In the genomic region with DNA sequence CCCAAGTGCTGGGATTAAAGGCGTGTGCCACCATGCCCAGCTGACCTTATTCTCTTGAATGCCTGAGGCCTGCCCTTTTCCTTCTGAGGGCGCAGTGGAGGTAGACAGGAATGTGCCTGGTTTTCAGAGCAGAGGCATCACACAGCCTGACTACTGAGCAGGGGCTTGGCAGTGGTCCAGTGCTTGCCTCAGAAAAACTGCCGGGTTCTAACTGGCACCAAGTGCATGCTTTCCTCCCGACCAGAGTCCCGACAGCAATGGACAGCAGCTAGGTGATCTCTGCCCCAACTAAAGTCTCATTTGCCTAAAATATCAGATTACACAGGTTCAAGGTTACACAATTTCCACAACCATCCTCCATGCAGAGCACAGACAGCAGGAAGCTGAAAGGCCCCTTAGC, we compare ENCODE assay signal across 10 mouse cellular contexts. TPM values are rescaled to one million over a fixed set of nuclear protein-coding genes. Genes with fewer than 3 reads are reported as not detected.
DNase-seq lines count a peak whose midpoint lies in the region; ATAC-seq and TF ChIP-seq lines count a peak whose summit lies in the region.
"Had no signal": no experiment of that assay in that cellular context is flagged by ENCODE, and none has a peak within 500 bp of the region (broad histone marks: within the 10 kb centered on the region; RNA-seq: fewer than 3 reads in every experiment).

No protein-coding gene starts in this region.

- no peaks in the 10 kb centered on the region for H3K4me1 ChIP-seq in embryonic facial prominence, embryonic 14.5 days (ENCODE audit: control insufficient read depth, insufficient read depth, low read length)
- H3K4me1 ChIP-seq in embryonic facial prominence, embryonic 10.5 days, result no peaks in the 10 kb centered on the region
- H3K4me1 ChIP-seq in intestine, postnatal 0 days (replicated peaks; ENCODE audit: control insufficient read depth, insufficient read depth, low read length), result no peaks in the 10 kb centered on the region

- H3K9me3 ChIP-seq in embryonic facial prominence, embryonic 14.5 days (ENCODE audit: control insufficient read depth, low read length), result no peaks in the 10 kb centered on the region
- H3K9me3 ChIP-seq in embryonic facial prominence, embryonic 10.5 days, result no peaks in the 10 kb centered on the region
- no peaks in the 10 kb centered on the region for H3K9me3 ChIP-seq in intestine, postnatal 0 days (ENCODE audit: control insufficient read depth)

- H3K4me3 ChIP-seq in embryonic facial prominence, embryonic 14.5 days (ENCODE audit: low read depth, low read length), result no peak overlapping the region
- H3K4me3 ChIP-seq in embryonic facial prominence, embryonic 10.5 days, result no peak overlapping the region
- H3K4me3 ChIP-seq in intestine, postnatal 0 days (ENCODE audit: low read depth, low read length), result no peak overlapping the region

- DNase-seq in embryonic facial prominence, embryonic 14.5 days (ENCODE audit: low spot score), result peak; percentile 11
- no peak for DNase-seq in embryonic facial prominence, embryonic 10.5 days (ENCODE audit: low spot score)
- peak; percentile 41 for DNase-seq in ovary, postnatal 36 days (ENCODE audit: low spot score)
- DNase-seq in ovary, postnatal 14 days (ENCODE audit: low spot score), result no peak
- DNase-seq in layer of hippocampus, adult 8-10 months (ENCODE audit: low spot score in 2 of 2), result peak; percentile 34 to 47
- DNase-seq in spleen, adult 18-20 months, result no peak
- no peak for DNase-seq in lung, postnatal 25 days (ENCODE audit: low spot score)
- DNase-seq: thymus, postnatal 4 days had no signal

- peak overlapping the region; percentile 42; the same call in 1 of the 2 replicates for H3K9ac ChIP-seq in embryonic facial prominence, embryonic 14.5 days (ENCODE audit: low read depth, low read length)
- no peak overlapping the region for H3K9ac ChIP-seq in intestine, postnatal 0 days (ENCODE audit: low read depth, low read length)

- ATAC-seq in embryonic facial prominence, embryonic 14.5 days (ENCODE audit: low read depth), result no peak; the same call in 1 of the 2 replicates
- no peak for ATAC-seq in intestine, postnatal 0 days

- WGBS in embryonic facial prominence, embryonic 14.5 days, result 53% methylated on average over 5 of the region's 5 CpGs
- 81% methylated on average over 5 of the region's 5 CpGs for WGBS in embryonic facial prominence, embryonic 10.5 days
- 59% methylated on average over 5 of the region's 5 CpGs for WGBS in intestine, postnatal 0 days

- no peak for TF ChIP-seq CTCF in intestine, postnatal 0 days (IDR thresholded peaks at IDR 0.05; ENCODE audit: low read depth)

- H3K4me2 ChIP-seq in embryonic facial prominence, embryonic 14.5 days (ENCODE audit: low read depth, low read length), result no peak overlapping the region
- no peak overlapping the region for H3K4me2 ChIP-seq in intestine, postnatal 0 days (replicated peaks; ENCODE audit: low read depth)

- H3K27me3 ChIP-seq in embryonic facial prominence, embryonic 14.5 days (replicated peaks; ENCODE audit: control insufficient read depth, insufficient read depth, low read length), result no peaks in the 10 kb centered on the region
- no peaks in the 10 kb centered on the region for H3K27me3 ChIP-seq in embryonic facial prominence, embryonic 10.5 days (replicated peaks; ENCODE audit: low read depth, poor library complexity, severe bottlenecking)
- no peaks in the 10 kb centered on the region for H3K27me3 ChIP-seq in intestine, postnatal 0 days (replicated peaks; ENCODE audit: control insufficient read depth, insufficient read depth, low read length)

- H3K36me3 ChIP-seq in embryonic facial prominence, embryonic 14.5 days (ENCODE audit: control insufficient read depth, insufficient read depth, low read length), result peaks cover 35% of the 10 kb centered on the region
- peaks cover 51% of the 10 kb centered on the region for H3K36me3 ChIP-seq in embryonic facial prominence, embryonic 10.5 days (replicated peaks)
- peaks cover 28% of the 10 kb centered on the region for H3K36me3 ChIP-seq in intestine, postnatal 0 days (ENCODE audit: control insufficient read depth, insufficient read depth)

- H3K27ac ChIP-seq in embryonic facial prominence, embryonic 14.5 days (replicated peaks; ENCODE audit: low read depth, low read length), result no peak overlapping the region
- no peak overlapping the region for H3K27ac ChIP-seq in embryonic facial prominence, embryonic 10.5 days (replicated peaks)
- no peak overlapping the region for H3K27ac ChIP-seq in intestine, postnatal 0 days (ENCODE audit: low read depth, low read length)
- H3K27ac ChIP-seq: macrophage had no signal

RNA-seq across cellular contexts. Expression of a gene that starts 8.7 kb away (rescaled TPM):
- 92.5 and 99.5 TPM in 2 replicates for polyA plus RNA-seq in embryonic facial prominence, embryonic 14.5 days (2014; fragmentation: Nextera tagmentation; extraction: Ambion mirVana)
- 180 and 187 TPM in 2 replicates for polyA plus RNA-seq in embryonic facial prominence, embryonic 10.5 days (2016; fragmentation: Nextera tagmentation; extraction: Ambion mirVana)
- 10 to 100 TPM; 48.6 to 50.9 (median 49.8) TPM for total RNA-seq in layer of hippocampus, adult 8-10 months (2022)
- polyA plus RNA-seq in intestine, postnatal 0 days (2015; fragmentation: Nextera tagmentation; extraction: Ambion mirVana), result 36.6 and 39.0 TPM in 2 replicates

RNA-seq across cellular contexts. Expression of a gene that starts 8.7 kb away (rescaled TPM):
- polyA plus RNA-seq in embryonic facial prominence, embryonic 14.5 days (2014; fragmentation: Nextera tagmentation; extraction: Ambion mirVana), result 14.1 and 15.3 TPM in 2 replicates
- 30.3 and 33.1 TPM in 2 replicates for polyA plus RNA-seq in embryonic facial prominence, embryonic 10.5 days (2016; fragmentation: Nextera tagmentation; extraction: Ambion mirVana)
- 10 to 100 TPM; 87.6 to 97.3 (median 92.2) TPM for total RNA-seq in layer of hippocampus, adult 8-10 months (2022)
- polyA plus RNA-seq in intestine, postnatal 0 days (2015; fragmentation: Nextera tagmentation; extraction: Ambion mirVana), result 7.9 and 8.8 TPM in 2 replicates

RNA-seq across cellular contexts. Expression of a gene that starts 8.7 kb away (rescaled TPM):
- polyA plus RNA-seq in embryonic facial prominence, embryonic 14.5 days (2014; fragmentation: Nextera tagmentation; extraction: Ambion mirVana), result 72.4 and 77.5 TPM in 2 replicates
- polyA plus RNA-seq in embryonic facial prominence, embryonic 10.5 days (2016; fragmentation: Nextera tagmentation; extraction: Ambion mirVana), result 60.5 and 64.9 TPM in 2 replicates
- 100 to 1,000 TPM; 155 to 193 (median 170) TPM for total RNA-seq in layer of hippocampus, adult 8-10 months (2022)
- 27.5 and 30.0 TPM in 2 replicates for polyA plus RNA-seq in intestine, postnatal 0 days (2015; fragmentation: Nextera tagmentation; extraction: Ambion mirVana)

RNA-seq across cellular contexts. Expression of a gene that starts 33.2 kb away (rescaled TPM):
- 68.6 and 78.9 TPM in 2 replicates for polyA plus RNA-seq in embryonic facial prominence, embryonic 14.5 days (2014; fragmentation: Nextera tagmentation; extraction: Ambion mirVana)
- polyA plus RNA-seq in embryonic facial prominence, embryonic 10.5 days (2016; fragmentation: Nextera tagmentation; extraction: Ambion mirVana), result 141 and 158 TPM in 2 replicates
- total RNA-seq in layer of hippocampus, adult 8-10 months (2022), result 10 to 100 TPM; 25.5 to 34.0 (median 30.5) TPM
- 226 and 259 TPM in 2 replicates for polyA plus RNA-seq in intestine, postnatal 0 days (2015; fragmentation: Nextera tagmentation; extraction: Ambion mirVana)

RNA-seq across cellular contexts. Expression of a gene that starts 33.2 kb away (rescaled TPM):
- 10.9 and 12.3 TPM in 2 replicates for polyA plus RNA-seq in embryonic facial prominence, embryonic 14.5 days (2014; fragmentation: Nextera tagmentation; extraction: Ambion mirVana)
- 17.5 and 17.7 TPM in 2 replicates for polyA plus RNA-seq in embryonic facial prominence, embryonic 10.5 days (2016; fragmentation: Nextera tagmentation; extraction: Ambion mirVana)
- total RNA-seq in layer of hippocampus, adult 8-10 months (2022), result 10 to 100 TPM; 13.0 to 17.7 (median 16.4) TPM
- polyA plus RNA-seq in intestine, postnatal 0 days (2015; fragmentation: Nextera tagmentation; extraction: Ambion mirVana), result 92.6 and 95.9 TPM in 2 replicates

Comparison
In these comparisons a context has a peak if more than half of its experiments do, and no peak if none do; other contexts are left out.
1. DNase-seq: peak in embryonic facial prominence, embryonic 14.5 days (single experiment), ovary, postnatal 36 days (single experiment) and layer of hippocampus, adult 8-10 months (2 of 2); none in embryonic facial prominence, embryonic 10.5 days (single experiment), ovary, postnatal 14 days (single experiment), spleen, adult 18-20 months (0 of 2) and lung, postnatal 25 days (single experiment).